Mouse (Mus musculus): ENCODE data around the gene Prkn. TPM values are rescaled to one million over a fixed set of nuclear protein-coding genes. Genes with fewer than 3 reads are reported as not detected.

Prkn gene
- polyA plus RNA-seq, 1 experiment from 2014 or later: 3.9 TPM

DNA sequence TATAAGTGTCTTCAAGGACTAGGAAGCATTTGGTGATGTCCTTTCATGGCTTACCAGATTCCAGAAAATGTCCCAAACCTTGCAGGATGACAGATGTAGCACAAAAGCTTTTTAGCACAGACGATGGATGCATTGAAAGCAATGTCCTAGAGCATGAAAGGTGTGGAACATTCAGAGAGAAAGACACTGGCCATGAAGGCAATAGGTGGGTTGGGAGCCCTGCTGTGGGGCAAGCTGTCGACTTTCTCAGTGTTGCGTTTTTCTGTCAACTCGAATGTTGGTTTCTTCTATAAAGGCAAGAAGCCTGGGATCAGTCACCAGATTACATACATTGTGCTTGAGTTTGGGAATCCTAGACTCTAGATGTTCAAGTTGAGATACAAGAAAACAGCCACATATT, 475.5 kb downstream of the Prkn start:
- H3K4me3 ChIP-seq (replicated peaks; ENCODE audit: low read length): no peak overlapping the region
- ATAC-seq: no peak
- peaks cover 4% of the 10 kb centered on the region; the same call in 1 of the 2 replicates for H3K4me1 ChIP-seq (replicated peaks; ENCODE audit: control insufficient read depth, insufficient read depth, low read length)
- H3K27me3 ChIP-seq (replicated peaks; ENCODE audit: control insufficient read depth, insufficient read depth, low read length): no peaks in the 10 kb centered on the region
- no peaks in the 10 kb centered on the region for H3K36me3 ChIP-seq (ENCODE audit: control insufficient read depth, insufficient read depth)
- WGBS: 87% methylated on average over 4 of the region's 4 CpGs
- no peaks in the 10 kb centered on the region for H3K9me3 ChIP-seq (ENCODE audit: control insufficient read depth, low read length)
- H3K9ac ChIP-seq (replicated peaks; ENCODE audit: low read depth, low read length): no peak overlapping the region
- H3K4me2 ChIP-seq (ENCODE audit: low read length): no peak overlapping the region
- H3K27ac ChIP-seq (ENCODE audit: low read length): no peak overlapping the region

DNA sequence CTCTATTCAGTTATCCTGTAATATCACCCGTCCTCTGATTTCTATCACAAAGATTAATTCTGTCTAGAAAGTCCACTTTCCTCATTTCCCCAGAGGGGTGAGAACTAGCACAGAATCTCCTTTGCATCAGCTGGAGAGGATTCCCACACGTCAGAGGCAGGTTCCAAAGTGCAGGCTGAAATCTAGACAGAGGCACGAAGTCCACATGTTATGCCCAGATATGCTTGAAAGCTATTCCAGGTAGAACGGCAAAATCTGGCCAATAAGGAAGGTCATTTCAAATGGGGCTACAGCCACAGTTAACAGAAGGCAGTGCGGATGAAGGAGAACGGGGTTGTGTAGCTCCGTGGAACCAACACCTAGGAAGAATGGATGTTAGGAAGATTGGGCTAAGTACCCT, 478.8 kb downstream of the Prkn start:
- 95% methylated on average over 7 of the region's 7 CpGs for WGBS

DNA sequence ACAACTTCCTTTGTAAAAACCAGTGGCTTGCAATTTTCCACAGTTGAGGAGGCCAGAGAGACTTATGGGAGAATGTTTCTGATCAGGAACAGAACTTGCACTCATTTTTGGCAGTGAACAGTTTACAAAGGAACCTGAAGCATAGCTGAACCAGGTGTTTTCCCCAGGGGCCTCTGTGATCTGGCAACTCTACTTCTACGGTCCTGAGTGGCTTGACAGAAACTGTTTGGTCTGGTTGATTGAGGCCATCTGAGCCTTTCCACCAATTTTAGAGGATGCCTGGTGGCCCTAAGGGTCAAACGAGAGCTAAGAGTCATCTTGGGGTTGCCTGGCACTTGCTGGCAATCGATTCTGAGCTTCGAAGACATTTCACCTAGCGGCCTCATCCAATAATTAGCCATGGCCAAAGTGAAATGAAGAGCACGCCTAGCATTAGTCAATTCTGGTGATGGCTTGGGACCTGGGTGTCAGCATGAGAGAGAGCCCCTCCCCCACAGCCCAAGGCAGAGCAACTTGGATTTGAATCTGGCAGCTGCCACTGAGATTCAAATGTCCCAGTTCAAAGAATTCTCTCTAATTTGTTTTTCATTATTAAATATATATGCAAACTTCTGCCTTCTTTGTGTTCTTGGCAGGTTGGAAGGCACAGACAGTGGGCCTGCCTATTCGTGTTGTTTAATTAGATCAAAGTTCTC, 479.6 kb downstream of the Prkn start:
- H3K36me3 ChIP-seq (ENCODE audit: control insufficient read depth, insufficient read depth): no peaks in the 10 kb centered on the region
- H3K9ac ChIP-seq (replicated peaks; ENCODE audit: low read depth, low read length): no peak overlapping the region
- no peak overlapping the region for H3K4me2 ChIP-seq (ENCODE audit: low read length)
- peaks cover 4% of the 10 kb centered on the region; the same call in 1 of the 2 replicates for H3K4me1 ChIP-seq (replicated peaks; ENCODE audit: control insufficient read depth, insufficient read depth, low read length)
- no peaks in the 10 kb centered on the region for H3K27me3 ChIP-seq (replicated peaks; ENCODE audit: control insufficient read depth, insufficient read depth, low read length)
- no peaks in the 10 kb centered on the region for H3K9me3 ChIP-seq (ENCODE audit: control insufficient read depth, low read length)
- no peak overlapping the region for H3K4me3 ChIP-seq (replicated peaks; ENCODE audit: low read length)
- ATAC-seq: no peak
- 75% methylated on average over 7 of the region's 7 CpGs for WGBS
- no peak overlapping the region for H3K27ac ChIP-seq (ENCODE audit: low read length)

More for the DNA sequence above, 478.8 kb downstream of the Prkn start:
- no peak for ATAC-seq
- no peaks in the 10 kb centered on the region for H3K27me3 ChIP-seq (replicated peaks; ENCODE audit: control insufficient read depth, insufficient read depth, low read length)
- H3K36me3 ChIP-seq (ENCODE audit: control insufficient read depth, insufficient read depth): no peaks in the 10 kb centered on the region
- peaks cover 4% of the 10 kb centered on the region; the same call in 1 of the 2 replicates for H3K4me1 ChIP-seq (replicated peaks; ENCODE audit: control insufficient read depth, insufficient read depth, low read length)
- no peak overlapping the region for H3K4me3 ChIP-seq (replicated peaks; ENCODE audit: low read length)
- no peak overlapping the region for H3K9ac ChIP-seq (replicated peaks; ENCODE audit: low read depth, low read length)
- no peak overlapping the region for H3K27ac ChIP-seq (ENCODE audit: low read length)
- no peaks in the 10 kb centered on the region for H3K9me3 ChIP-seq (ENCODE audit: control insufficient read depth, low read length)
- no peak overlapping the region for H3K4me2 ChIP-seq (ENCODE audit: low read length)

DNA sequence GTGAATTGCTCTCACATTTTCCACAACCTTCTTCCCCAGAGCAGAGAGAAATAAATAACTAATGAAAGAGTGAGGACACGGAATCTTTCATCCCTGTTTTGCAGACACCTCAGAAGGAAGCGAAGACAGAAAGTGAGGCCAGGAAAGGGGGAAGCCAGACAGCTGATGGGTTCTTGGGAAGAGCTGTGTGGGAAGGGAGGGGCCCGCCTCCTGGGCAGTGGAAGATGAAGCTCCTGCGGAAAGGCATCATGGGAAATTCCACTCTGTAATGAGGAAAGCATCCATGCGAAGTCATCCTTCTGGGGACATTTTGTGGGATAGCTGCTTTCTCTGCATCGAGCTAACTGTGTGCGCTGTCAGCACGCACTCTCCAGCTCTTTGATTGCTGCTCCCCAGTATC, 491.9 kb downstream of the Prkn start:
- no peak overlapping the region for H3K4me2 ChIP-seq (ENCODE audit: low read length)
- 69% methylated on average over 8 of the region's 8 CpGs for WGBS

DNA sequence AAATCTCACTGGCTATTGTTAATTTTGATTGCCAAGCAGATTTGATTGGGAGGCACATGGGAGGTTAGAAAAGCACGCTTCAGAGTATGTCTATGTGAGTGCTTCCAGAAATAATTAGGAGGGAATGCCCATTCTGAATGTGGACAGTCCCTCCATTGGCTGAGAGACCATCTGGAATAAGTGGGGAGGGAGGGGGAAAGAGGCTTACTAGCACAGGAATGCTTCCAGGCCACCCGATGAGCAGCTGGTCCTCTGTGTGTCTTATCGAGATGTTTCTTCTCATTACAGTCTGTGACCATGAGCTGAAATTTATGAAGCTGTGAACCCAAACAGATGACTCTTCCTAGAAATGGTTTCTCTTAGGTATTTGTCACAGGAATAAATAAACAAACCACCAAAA, 493.6 kb downstream of the Prkn start:
- 70% methylated on average over 3 of the region's 3 CpGs for WGBS
- H3K9me3 ChIP-seq (ENCODE audit: control insufficient read depth, low read length): no peaks in the 10 kb centered on the region
- no peaks in the 10 kb centered on the region for H3K36me3 ChIP-seq (ENCODE audit: control insufficient read depth, insufficient read depth)
- H3K4me2 ChIP-seq (ENCODE audit: low read length): no peak overlapping the region
- H3K4me3 ChIP-seq (replicated peaks; ENCODE audit: low read length): no peak overlapping the region
- no peak for ATAC-seq
- H3K27me3 ChIP-seq (replicated peaks; ENCODE audit: control insufficient read depth, insufficient read depth, low read length): no peaks in the 10 kb centered on the region
- no peak overlapping the region for H3K9ac ChIP-seq (replicated peaks; ENCODE audit: low read depth, low read length)
- H3K27ac ChIP-seq (ENCODE audit: low read length): no peak overlapping the region
- H3K4me1 ChIP-seq (replicated peaks; ENCODE audit: control insufficient read depth, insufficient read depth, low read length): 0 out of 2 replicates have a peak, but pooled peaks cover 2% of the 10 kb centered on the region

More for the DNA sequence above, 491.9 kb downstream of the Prkn start:
- H3K27me3 ChIP-seq (replicated peaks; ENCODE audit: control insufficient read depth, insufficient read depth, low read length): no peaks in the 10 kb centered on the region
- no peaks in the 10 kb centered on the region for H3K9me3 ChIP-seq (ENCODE audit: control insufficient read depth, low read length)
- H3K4me3 ChIP-seq (replicated peaks; ENCODE audit: low read length): no peak overlapping the region
- no peak overlapping the region for H3K9ac ChIP-seq (replicated peaks; ENCODE audit: low read depth, low read length)
- 0 out of 2 replicates have a peak, but pooled peaks cover 2% of the 10 kb centered on the region for H3K4me1 ChIP-seq (replicated peaks; ENCODE audit: control insufficient read depth, insufficient read depth, low read length)
- H3K27ac ChIP-seq (ENCODE audit: low read length): no peak overlapping the region
- no peaks in the 10 kb centered on the region for H3K36me3 ChIP-seq (ENCODE audit: control insufficient read depth, insufficient read depth)
- ATAC-seq: no peak

DNA sequence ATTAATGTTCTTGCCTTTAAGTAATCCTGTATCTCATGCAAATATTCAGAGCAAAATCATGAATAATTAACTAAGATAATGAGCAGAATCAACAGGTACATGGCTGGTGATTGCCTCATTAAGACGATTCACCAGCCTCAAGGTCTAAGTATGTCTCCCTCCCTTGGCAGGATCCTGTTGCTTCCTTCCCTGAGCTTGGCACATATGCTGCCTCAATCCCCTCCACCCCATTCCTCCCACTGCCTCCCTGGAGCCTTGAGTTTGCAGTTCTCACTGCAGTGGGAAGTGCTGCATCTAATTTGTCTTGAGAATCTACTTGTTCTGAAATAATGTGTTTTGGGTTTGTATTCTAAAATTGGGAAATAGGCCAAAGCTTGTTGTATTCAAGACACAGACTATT, 496.0 kb downstream of the Prkn start:
- no peak overlapping the region for H3K27ac ChIP-seq (ENCODE audit: low read length)
- no peak overlapping the region for H3K4me2 ChIP-seq (ENCODE audit: low read length)
- no peak overlapping the region for H3K9ac ChIP-seq (replicated peaks; ENCODE audit: low read depth, low read length)
- H3K9me3 ChIP-seq (ENCODE audit: control insufficient read depth, low read length): no peaks in the 10 kb centered on the region
- H3K4me1 ChIP-seq (replicated peaks; ENCODE audit: control insufficient read depth, insufficient read depth, low read length): 0 out of 2 replicates have a peak, but pooled peaks cover 2% of the 10 kb centered on the region
- H3K4me3 ChIP-seq (replicated peaks; ENCODE audit: low read length): no peak overlapping the region
- no peaks in the 10 kb centered on the region for H3K27me3 ChIP-seq (replicated peaks; ENCODE audit: control insufficient read depth, insufficient read depth, low read length)
- H3K36me3 ChIP-seq (ENCODE audit: control insufficient read depth, insufficient read depth): no peaks in the 10 kb centered on the region
- no peak for ATAC-seq
- WGBS: 26% methylated on average over 1 of the region's 1 CpGs

DNA sequence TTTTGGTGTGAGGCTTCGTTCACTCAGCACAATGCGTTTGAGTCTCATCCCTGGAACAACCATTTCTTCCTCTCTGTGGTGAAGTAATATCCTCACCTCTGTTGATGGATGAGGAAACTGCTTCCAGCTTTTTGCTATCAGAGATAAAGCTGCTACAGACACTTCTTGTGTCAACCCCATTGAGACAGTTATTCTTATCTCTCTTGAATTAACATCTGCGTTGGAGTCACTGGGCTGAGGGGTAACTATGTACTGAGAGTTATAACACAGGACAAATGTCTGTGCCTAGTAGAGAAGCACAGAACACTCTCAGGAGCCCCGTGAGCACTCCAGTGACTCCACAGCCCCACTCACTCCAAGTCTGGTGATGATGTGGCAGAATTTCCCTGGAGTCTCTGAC, 500.2 kb downstream of the Prkn start:
- 92% methylated on average over 4 of the region's 4 CpGs for WGBS

DNA sequence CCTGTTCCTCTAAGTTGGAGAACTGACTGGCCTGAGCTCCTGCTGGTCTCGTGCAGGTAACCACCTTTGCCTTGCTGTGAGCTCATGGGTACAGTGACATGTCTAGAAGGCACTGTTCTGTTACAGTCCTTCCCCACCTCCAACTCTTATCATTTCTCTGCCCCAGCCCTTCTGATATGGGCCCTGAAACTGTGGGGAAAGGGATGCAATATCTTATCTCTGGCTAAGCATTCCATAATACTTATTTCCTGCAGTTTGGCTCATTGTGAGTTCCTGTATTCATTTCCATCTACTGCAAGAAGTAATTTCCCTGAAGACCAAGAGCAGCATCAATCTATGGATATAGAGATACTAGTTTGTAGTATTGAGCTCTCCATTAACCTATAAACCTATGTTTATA, 506.1 kb downstream of the Prkn start:
- H3K36me3 ChIP-seq (ENCODE audit: control insufficient read depth, insufficient read depth): no peaks in the 10 kb centered on the region
- ATAC-seq: no peak
- H3K9me3 ChIP-seq (ENCODE audit: control insufficient read depth, low read length): no peaks in the 10 kb centered on the region
- no peak overlapping the region for H3K9ac ChIP-seq (replicated peaks; ENCODE audit: low read depth, low read length)
- no peaks in the 10 kb centered on the region for H3K27me3 ChIP-seq (replicated peaks; ENCODE audit: control insufficient read depth, insufficient read depth, low read length)
- no peak overlapping the region for H3K4me3 ChIP-seq (replicated peaks; ENCODE audit: low read length)
- no peak overlapping the region for H3K27ac ChIP-seq (ENCODE audit: low read length)
- no peaks in the 10 kb centered on the region for H3K4me1 ChIP-seq (replicated peaks; ENCODE audit: control insufficient read depth, insufficient read depth, low read length)
- no peak overlapping the region for H3K4me2 ChIP-seq (ENCODE audit: low read length)
- WGBS: 89% methylated on average over 1 of the region's 1 CpGs

More for the DNA sequence above, 500.2 kb downstream of the Prkn start:
- H3K9me3 ChIP-seq (ENCODE audit: control insufficient read depth, low read length): no peaks in the 10 kb centered on the region
- H3K27ac ChIP-seq (ENCODE audit: low read length): no peak overlapping the region
- H3K27me3 ChIP-seq (replicated peaks; ENCODE audit: control insufficient read depth, insufficient read depth, low read length): no peaks in the 10 kb centered on the region
- no peaks in the 10 kb centered on the region for H3K36me3 ChIP-seq (ENCODE audit: control insufficient read depth, insufficient read depth)
- no peak overlapping the region for H3K4me3 ChIP-seq (replicated peaks; ENCODE audit: low read length)
- no peak for ATAC-seq
- H3K4me2 ChIP-seq (ENCODE audit: low read length): no peak overlapping the region
- no peak overlapping the region for H3K9ac ChIP-seq (replicated peaks; ENCODE audit: low read depth, low read length)
- H3K4me1 ChIP-seq (replicated peaks; ENCODE audit: control insufficient read depth, insufficient read depth, low read length): no peaks in the 10 kb centered on the region

DNA sequence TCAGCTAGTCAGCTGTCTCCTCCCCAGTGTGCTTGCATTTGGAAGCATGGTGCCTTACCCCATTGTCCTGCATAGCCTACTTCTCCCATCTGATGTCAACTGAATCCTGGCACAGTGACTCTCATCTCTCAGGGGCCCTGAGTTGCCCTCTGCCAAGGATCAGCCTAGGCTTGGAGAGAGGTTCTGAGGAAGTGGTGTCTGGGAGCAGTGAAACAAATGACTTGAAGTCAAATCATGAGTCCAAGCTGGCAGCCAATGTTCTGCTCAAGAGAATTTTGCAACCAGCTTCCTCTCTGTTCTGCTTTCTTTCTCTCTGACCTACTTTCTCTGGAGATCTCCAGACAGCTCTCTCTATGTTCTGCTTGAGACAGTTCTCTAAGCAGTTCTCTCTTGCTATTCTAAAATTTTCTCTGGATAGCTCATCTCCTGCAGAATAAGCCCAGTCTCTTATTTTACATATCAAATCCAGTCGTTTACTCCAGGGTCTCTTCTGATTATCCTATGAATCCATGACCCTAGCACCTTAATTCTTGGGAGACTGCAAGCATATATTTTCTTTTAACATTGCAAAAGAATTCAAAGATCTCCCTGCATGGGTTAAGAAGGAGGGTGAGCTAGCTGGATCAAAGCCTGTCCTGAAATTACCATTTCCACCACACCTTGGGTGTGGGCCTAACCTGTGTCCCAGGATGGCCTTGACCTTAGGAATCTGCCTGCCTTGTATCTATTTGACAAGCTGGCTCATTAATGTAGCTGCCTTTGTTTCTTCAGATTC, 512.8 kb downstream of the Prkn start:
- Histone ChIP-seq H3K4me2 (ENCODE audit: low read length) (no peak overlapping the region), H3K4me1 (replicated peaks; ENCODE audit: control insufficient read depth, insufficient read depth, low read length) (0 out of 2 replicates have a peak, but pooled peaks cover 2% of the 10 kb centered on the region), H3K9ac (replicated peaks; ENCODE audit: low read depth, low read length) (no peak overlapping the region), H3K27ac (ENCODE audit: low read length) (no peak overlapping the region), H3K27me3 (replicated peaks; ENCODE audit: control insufficient read depth, insufficient read depth, low read length) (no peaks in the 10 kb centered on the region), H3K36me3 (ENCODE audit: control insufficient read depth, insufficient read depth) (no peaks in the 10 kb centered on the region), H3K9me3 (ENCODE audit: control insufficient read depth, low read length) (no peaks in the 10 kb centered on the region), H3K4me3 (replicated peaks; ENCODE audit: low read length) (no peak overlapping the region)
- ATAC-seq: no peak
- WGBS: 44% methylated on average over 1 of the region's 1 CpGs

All from forebrain, embryonic 16.5 days (tissue).